Mouse (Mus musculus) brain, adult 2 months (tissue): ENCODE results near the gene Supt4a.

Experiments
- DNase-seq: peaks from one replicate; pipeline ENCODE4 v3.0.0; 2011; ENCODE audit warnings: low read depth, low spot score

Supt4a gene

GRCm38 (mm10) chr11:87751491-87751966 lies 14.2 kb downstream of the Supt4a start:
- no peak for DNase-seq

- no peak for DNase-seq
These were observed 15.0 kb downstream of the Supt4a start for GRCm38 (mm10) chr11:87752307-87752706.

GRCm38 (mm10) chr11:87753255-87753654 lies 15.9 kb downstream of the Supt4a start:
- no peak for DNase-seq

- DNase-seq: no peak
These were observed 16.6 kb downstream of the Supt4a start for GRCm38 (mm10) chr11:87753891-87754501.

GRCm38 (mm10) chr11:87754603-87755002 lies 17.3 kb downstream of the Supt4a start:
- no peak for DNase-seq

GRCm38 (mm10) chr11:87755360-87756017 lies 18.1 kb downstream of the Supt4a start:
- peak; percentile 59 for DNase-seq

- DNase-seq: no peak
These were observed 19.0 kb downstream of the Supt4a start for GRCm38 (mm10) chr11:87756251-87756820.

- DNase-seq: no peak
These were observed 19.9 kb downstream of the Supt4a start for GRCm38 (mm10) chr11:87757001-87757954.

- DNase-seq: no peak
These were observed 21.0 kb downstream of the Supt4a start for GRCm38 (mm10) chr11:87758161-87758911.

- DNase-seq: no peak
These were observed 21.7 kb downstream of the Supt4a start for GRCm38 (mm10) chr11:87758957-87759608.

GRCm38 (mm10) chr11:87759609-87760005 lies 22.3 kb downstream of the Supt4a start:
- DNase-seq: peak; percentile 88

GRCm38 (mm10) chr11:87760301-87761081 lies 23.1 kb downstream of the Supt4a start, which contains the start of gene Tspoap1:
Gene Tspoap1, plus strand, starts transcription at chr11:87760541.
- DNase-seq: peak; percentile 96

GRCm38 (mm10) chr11:87761181-87761721 lies 23.9 kb downstream of the Supt4a start:
- DNase-seq: peak; percentile 65

- peak; percentile 68 for DNase-seq
These were observed 24.7 kb downstream of the Supt4a start for GRCm38 (mm10) chr11:87761806-87762701.

GRCm38 (mm10) chr11:87762702-87763385 lies 25.5 kb downstream of the Supt4a start:
- peak; percentile 83 for DNase-seq

GRCm38 (mm10) chr11:87763511-87763987 lies 26.2 kb downstream of the Supt4a start:
- DNase-seq: peak; percentile 95
